Mouse (Mus musculus) heart, adult 11 months (tissue): ENCODE results near the gene Grb10.

ENCODE experiments used
- DNase-seq: peaks from one replicate; pipeline ENCODE4 v3.0.0; 2022

Gene Grb10

GRCm38 (mm10) chr11:12026638-12027037 lies 11.8 kb downstream of the Grb10 start:
- DNase-seq = peak; percentile 88

GRCm38 (mm10) chr11:12025756-12026593 lies 12.5 kb downstream of the Grb10 start:
- peak; percentile 94 for DNase-seq

GRCm38 (mm10) chr11:12025392-12025755 lies 13.1 kb downstream of the Grb10 start:
- DNase-seq = no peak

GRCm38 (mm10) chr11:12023051-12023450 lies 15.4 kb downstream of the Grb10 start:
- DNase-seq = no peak

GRCm38 (mm10) chr11:12019651-12020050 lies 18.8 kb downstream of the Grb10 start:
- DNase-seq = no peak

- peak; percentile 96 for DNase-seq
Measured at GRCm38 (mm10) chr11:12018604-12019003, 19.9 kb downstream of the Grb10 start.

GRCm38 (mm10) chr11:12010084-12010483 lies 28.4 kb downstream of the Grb10 start:
- peak; percentile 74 for DNase-seq

GRCm38 (mm10) chr11:12000293-12000910 lies 38.1 kb downstream of the Grb10 start:
- DNase-seq = peak; percentile 58

GRCm38 (mm10) chr11:11998881-11999280 lies 39.6 kb downstream of the Grb10 start:
- DNase-seq = peak; percentile 82

GRCm38 (mm10) chr11:11997045-11997444 lies 41.4 kb downstream of the Grb10 start:
- DNase-seq = peak; percentile 97

- DNase-seq = no peak
Measured at GRCm38 (mm10) chr11:11995371-11995770, 43.1 kb downstream of the Grb10 start.

- DNase-seq = no peak
Measured at GRCm38 (mm10) chr11:11993807-11994206, 44.7 kb downstream of the Grb10 start.

- DNase-seq = no peak
Measured at GRCm38 (mm10) chr11:11993183-11993582, 45.3 kb downstream of the Grb10 start.

GRCm38 (mm10) chr11:11989850-11990249 lies 48.6 kb downstream of the Grb10 start:
- DNase-seq = no peak

- no peak for DNase-seq
Measured at GRCm38 (mm10) chr11:11987233-11987632, 51.2 kb downstream of the Grb10 start.

- peak; percentile 82 for DNase-seq
Measured at GRCm38 (mm10) chr11:11978611-11979197, 59.8 kb downstream of the Grb10 start.

GRCm38 (mm10) chr11:11974591-11975255 lies 63.8 kb downstream of the Grb10 start:
- peak; percentile 89 for DNase-seq

GRCm38 (mm10) chr11:11973366-11974014 lies 65.0 kb downstream of the Grb10 start:
- peak; percentile 95 for DNase-seq

GRCm38 (mm10) chr11:11972401-11973110 lies 65.9 kb downstream of the Grb10 start:
- DNase-seq = peak; percentile 71

GRCm38 (mm10) chr11:11970246-11970645 lies 68.2 kb downstream of the Grb10 start:
- DNase-seq = peak; percentile 85

GRCm38 (mm10) chr11:11968830-11969229 lies 69.7 kb downstream of the Grb10 start:
- peak; percentile 98 for DNase-seq

GRCm38 (mm10) chr11:11967519-11967918 lies 71.0 kb downstream of the Grb10 start:
- DNase-seq = peak; percentile 77
